Mouse (Mus musculus) forebrain, embryonic 13.5 days (tissue): ENCODE data around the gene Dnajb3. TPM values are rescaled to one million over a fixed set of nuclear protein-coding genes. Genes with fewer than 3 reads are reported as not detected.

Experiments used
- polyA plus RNA-seq: library from polyadenylated mRNA; unstranded; fragments of >200 nt; fragmentation: Nextera tagmentation; extraction: Ambion mirVana; gene quantifications from 2 replicates; pipeline ENCODE4 v1.2.1, GENCODE M21; 2015

The Dnajb3 gene
- polyA plus RNA-seq, 1 experiment from 2014 or later = 12.5 TPM

Other genes starting within 250 kb of the Dnajb3 start
- gene Usp40, start 197.2 kb downstream of the Dnajb3 start, polyA plus RNA-seq = 31.0 and 32.1 TPM in 2 replicates
- gene Ugt1a10, start 150.4 kb downstream of the Dnajb3 start, polyA plus RNA-seq = not detected in 2 replicates
- not detected in 2 replicates for gene Ugt1a9, start 135.0 kb downstream of the Dnajb3 start, polyA plus RNA-seq
- gene Ugt1a8, start 118.0 kb downstream of the Dnajb3 start, polyA plus RNA-seq = not detected in 2 replicates
- 0.35 and 0.53 TPM in 2 replicates for gene Ugt1a7c, start 110.7 kb downstream of the Dnajb3 start, polyA plus RNA-seq
- gene Ugt1a6b, start 102.5 kb downstream of the Dnajb3 start, polyA plus RNA-seq = 0.48 and 1.1 TPM in 2 replicates
- 1.1 and 1.4 TPM in 2 replicates for gene Ugt1a6a, start 71.0 kb downstream of the Dnajb3 start, polyA plus RNA-seq
- not detected in 2 replicates for gene Ugt1a5, start 39.8 kb downstream of the Dnajb3 start, polyA plus RNA-seq
- not detected in 2 replicates for gene Ugt1a2, start 5.2 kb downstream of the Dnajb3 start, polyA plus RNA-seq
- not detected in 2 replicates for gene Ugt1a1, start 6.2 kb upstream of the Dnajb3 start, polyA plus RNA-seq
- 1.7 TPM in 2 replicates for gene Mroh2a, start 21.2 kb upstream of the Dnajb3 start, polyA plus RNA-seq
- gene Hjurp, start 71.9 kb upstream of the Dnajb3 start, polyA plus RNA-seq = 145 and 146 TPM in 2 replicates
- 0.06 TPM in 1 of 2 replicates, not detected in the other for gene Trpm8, start 71.9 kb upstream of the Dnajb3 start, polyA plus RNA-seq
- gene Spp2, start 201.2 kb upstream of the Dnajb3 start, polyA plus RNA-seq = 0.47 TPM in 1 of 2 replicates, not detected in the other